Mouse (Mus musculus) cerebellum, adult 18-20 months (tissue): ENCODE measurements around the gene Gm10354.
"Not testable (repeated sequence)": the region's sequence is repeated elsewhere in the genome, so short reads cannot be mapped to it uniquely, and the experiment has no call there.

ENCODE experiments used
- DNase-seq, 2 experiments: peaks; one replicate each; pipeline ENCODE4 v3.0.0; 2021

Gm10354 gene

GRCm38 (mm10) chr5:14953587-14953986 lies 25.1 kb downstream of the Gm10354 start:
- DNase-seq: not testable (repeated sequence)

- not testable (repeated sequence) for DNase-seq
These were observed 26.0 kb downstream of the Gm10354 start for GRCm38 (mm10) chr5:14952749-14953148.

GRCm38 (mm10) chr5:14951822-14952221 lies 26.9 kb downstream of the Gm10354 start:
- not testable (repeated sequence) for DNase-seq

GRCm38 (mm10) chr5:14947482-14948198 lies 31.1 kb downstream of the Gm10354 start:
- not testable (repeated sequence) for DNase-seq

GRCm38 (mm10) chr5:14945524-14945923 lies 33.2 kb downstream of the Gm10354 start:
- DNase-seq: not testable (repeated sequence)

- not testable (repeated sequence) for DNase-seq
These were observed 37.7 kb downstream of the Gm10354 start for GRCm38 (mm10) chr5:14941043-14941442.

- not testable (repeated sequence) for DNase-seq
These were observed 40.4 kb downstream of the Gm10354 start, which contains the start of gene Speer4e for GRCm38 (mm10) chr5:14938329-14938728. TSS of gene Speer4e (minus strand) at chr5:14938429.

GRCm38 (mm10) chr5:14933721-14934120 lies 45.0 kb downstream of the Gm10354 start:
- not testable (repeated sequence) for DNase-seq

GRCm38 (mm10) chr5:14927047-14927446 lies 51.7 kb downstream of the Gm10354 start:
- DNase-seq: not testable (repeated sequence)
